Mouse (Mus musculus): ENCODE measurements around the gene Sec14l2. TPM values are rescaled to one million over a fixed set of nuclear protein-coding genes. Genes with fewer than 3 reads are reported as not detected.

Sec14l2 gene
- total RNA-seq, 1 experiment from 2014 or later: 3.7 TPM

DNA sequence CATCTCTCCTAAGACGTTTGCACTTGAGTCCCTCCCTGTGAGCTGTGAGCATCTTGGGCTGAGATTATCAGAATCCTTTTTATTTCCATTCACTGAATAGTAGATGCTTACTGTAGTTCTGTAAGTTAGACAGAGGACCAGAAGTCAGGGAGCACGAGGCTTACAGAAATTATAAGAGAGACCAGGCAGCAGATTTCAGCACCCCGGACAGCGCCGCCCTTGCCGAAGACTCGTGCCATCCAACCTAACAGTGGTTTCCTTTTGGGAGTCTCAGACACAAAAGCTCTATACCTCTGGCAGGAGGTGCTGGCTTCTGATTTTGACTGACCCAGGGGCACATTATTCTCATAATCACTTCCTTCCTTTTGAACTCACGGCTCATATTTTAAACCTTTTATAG, 46.6 kb downstream of the Sec14l2 start:
- ATAC-seq (replicated peaks; ENCODE audit: low read depth, poor library complexity, severe bottlenecking): 0 out of 2 replicates have a peak, but pooled peaks have one; percentile 60

DNA sequence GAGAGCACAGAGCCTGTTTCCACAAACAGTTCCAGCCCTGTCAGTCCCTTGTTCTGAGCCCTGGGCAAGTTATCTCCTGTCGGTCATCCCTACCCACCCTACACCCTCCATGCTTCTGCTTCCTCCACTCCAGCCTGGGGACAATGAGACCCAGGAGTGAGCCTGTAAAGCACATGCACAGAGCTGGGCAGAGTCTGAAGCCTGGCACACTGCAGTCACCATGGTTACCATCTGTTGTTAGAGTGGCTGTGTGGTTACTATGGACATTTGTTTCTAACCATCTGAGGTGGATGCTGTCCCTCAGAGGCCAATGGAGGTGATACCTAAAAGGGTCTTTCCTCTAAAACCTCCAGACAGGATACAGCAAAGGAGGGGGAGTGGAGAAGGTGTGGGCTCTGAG, 53.6 kb downstream of the Sec14l2 start:
- ATAC-seq (replicated peaks; ENCODE audit: low read depth, poor library complexity, severe bottlenecking): no peak

DNA sequence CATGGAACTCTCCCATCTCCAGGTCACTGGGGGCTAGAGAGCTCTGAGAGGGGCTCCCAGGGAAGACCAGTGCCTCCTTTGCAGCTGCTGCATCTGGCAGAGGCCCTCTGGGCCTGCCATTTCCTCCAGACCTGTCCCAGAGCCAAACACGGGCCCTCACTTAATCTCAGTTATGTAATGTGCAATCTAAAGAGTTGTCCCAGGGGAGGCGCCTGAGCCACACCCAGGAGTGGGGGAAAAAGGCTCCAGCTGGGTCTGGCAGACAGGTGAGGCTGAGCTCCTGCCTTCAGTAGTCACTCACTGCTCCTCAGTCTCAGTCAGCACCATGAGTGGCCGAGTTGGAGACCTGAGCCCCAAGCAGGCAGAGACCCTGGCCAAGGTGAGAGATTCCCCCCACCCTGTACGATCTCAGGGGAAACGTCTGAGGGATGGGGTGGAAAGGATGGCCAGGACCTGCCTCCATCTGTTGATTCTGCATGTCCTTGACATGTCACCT, 58.5 kb downstream of the Sec14l2 start, which contains the start of gene Sec14l3:
Sec14l3 (plus strand) TSS at position 215 of the 496 bp plus-strand sequence.
- no peak for ATAC-seq (replicated peaks; ENCODE audit: low read depth, poor library complexity, severe bottlenecking)

DNA sequence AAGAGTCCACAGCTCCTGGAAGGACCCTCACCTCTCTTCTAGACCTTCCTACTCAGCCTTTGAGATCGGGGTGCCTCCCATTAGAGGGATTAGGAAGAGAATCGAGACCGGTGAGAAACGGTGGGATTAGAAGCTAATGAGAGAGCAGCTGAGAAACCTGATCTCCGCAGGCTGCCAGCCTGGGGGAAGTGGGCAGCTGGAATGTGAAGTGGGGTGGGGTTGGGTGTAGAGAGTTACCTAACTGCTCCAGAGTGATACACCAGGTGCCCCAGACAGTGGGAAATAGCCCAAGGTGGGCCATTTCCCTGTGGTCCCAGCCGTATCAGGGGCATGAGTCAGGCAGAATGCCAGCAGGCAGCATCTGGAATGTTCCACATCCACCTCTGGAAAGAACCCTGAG, 60.2 kb downstream of the Sec14l2 start:
- no peak for ATAC-seq (replicated peaks; ENCODE audit: low read depth, poor library complexity, severe bottlenecking)

DNA sequence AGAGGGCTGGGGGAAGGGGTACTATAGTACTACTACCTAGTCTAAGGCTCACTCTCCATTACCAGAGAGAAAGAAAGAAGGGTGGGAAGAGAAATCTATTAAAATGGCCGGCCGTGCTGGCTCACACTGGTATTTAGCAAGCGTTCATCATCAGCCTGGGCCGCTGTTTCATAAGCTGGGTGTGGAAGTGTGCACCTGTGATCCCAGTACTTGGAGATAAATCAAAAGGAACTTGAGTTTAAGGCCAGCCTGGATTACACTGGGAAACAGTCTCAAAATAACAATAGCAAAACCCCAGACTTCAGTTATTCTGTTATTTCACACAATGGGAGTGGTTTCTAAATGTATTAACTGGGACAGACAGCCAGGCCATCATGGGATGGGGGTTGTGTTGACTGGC, 60.7 kb downstream of the Sec14l2 start:
- no peak for ATAC-seq (replicated peaks; ENCODE audit: low read depth, poor library complexity, severe bottlenecking)

DNA sequence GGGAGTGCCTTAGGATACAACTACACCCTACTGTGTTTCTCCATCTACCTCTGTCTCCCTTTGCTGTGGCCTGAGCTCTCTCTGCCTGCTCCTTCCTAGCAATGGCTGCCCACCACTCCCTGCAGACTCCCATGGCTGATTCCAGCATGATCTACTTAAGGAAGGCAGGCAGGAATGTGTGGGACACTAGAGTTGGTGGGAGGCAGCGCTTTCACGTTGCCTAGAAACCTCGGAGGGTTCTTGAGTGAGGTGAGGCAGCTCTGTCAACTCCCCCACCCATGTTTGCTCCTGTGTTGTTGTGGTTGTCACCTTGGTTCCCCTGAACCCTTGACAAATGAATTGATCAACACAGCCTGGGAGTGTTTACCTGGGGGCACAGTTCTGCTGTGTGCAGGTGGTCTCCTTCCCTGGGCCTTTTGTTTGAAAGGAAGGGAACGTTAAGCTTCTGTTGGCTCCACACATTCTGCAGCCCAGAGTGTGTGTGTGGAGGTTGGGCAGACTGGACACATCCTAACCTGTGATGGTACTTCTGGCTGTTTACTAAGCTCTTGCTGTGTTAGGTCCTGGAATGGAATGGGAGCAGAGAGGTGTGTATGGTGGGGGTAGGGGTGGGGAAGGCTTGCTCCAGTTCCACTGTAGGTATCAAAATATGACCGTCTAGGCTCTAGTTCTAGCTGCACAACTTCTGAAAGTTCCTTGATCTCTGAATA, 62.2 kb downstream of the Sec14l2 start:
- no peak for ATAC-seq (replicated peaks; ENCODE audit: low read depth, poor library complexity, severe bottlenecking)

DNA sequence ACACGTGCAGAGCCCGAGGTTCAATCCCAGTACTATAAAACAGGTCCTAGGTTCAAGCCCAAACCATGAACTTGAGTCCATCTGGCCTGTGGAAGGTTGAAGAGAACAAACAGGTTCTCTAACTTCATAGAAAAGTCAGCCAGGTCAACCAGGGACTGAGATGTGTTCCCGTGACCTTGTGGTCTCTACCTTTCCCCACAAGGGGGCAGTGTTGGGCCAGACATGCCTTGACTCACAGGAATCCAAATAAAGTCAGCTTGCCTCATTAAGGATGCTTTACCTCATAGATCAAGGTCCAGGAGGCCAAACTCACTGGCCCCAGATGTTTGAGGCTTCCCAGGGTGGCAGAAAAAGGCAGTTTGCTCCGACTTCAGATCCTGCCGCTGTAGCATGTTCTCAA, 69.6 kb downstream of the Sec14l2 start:
- ATAC-seq (replicated peaks; ENCODE audit: low read depth, poor library complexity, severe bottlenecking): peak; percentile 79

DNA sequence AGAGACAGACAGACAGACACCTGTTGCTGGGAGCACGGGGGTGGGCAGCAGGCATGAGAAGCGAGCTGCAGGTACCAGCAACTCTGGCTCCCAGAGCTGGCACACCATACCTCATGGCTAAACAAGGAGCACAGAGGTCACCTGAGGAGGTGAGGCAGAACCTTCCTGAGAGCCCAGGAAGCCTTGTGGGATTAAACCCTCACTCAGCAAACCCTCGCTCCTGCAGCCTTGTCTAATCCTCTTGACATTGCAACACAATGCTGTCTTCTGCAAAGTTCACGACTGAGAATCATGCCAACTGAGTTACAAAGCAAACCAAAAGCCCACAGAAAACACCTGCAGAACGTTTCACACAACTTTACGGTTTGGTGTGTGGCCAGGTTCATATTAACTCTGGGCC, 74.8 kb downstream of the Sec14l2 start:
- no peak for ATAC-seq (replicated peaks; ENCODE audit: low read depth, poor library complexity, severe bottlenecking)

DNA sequence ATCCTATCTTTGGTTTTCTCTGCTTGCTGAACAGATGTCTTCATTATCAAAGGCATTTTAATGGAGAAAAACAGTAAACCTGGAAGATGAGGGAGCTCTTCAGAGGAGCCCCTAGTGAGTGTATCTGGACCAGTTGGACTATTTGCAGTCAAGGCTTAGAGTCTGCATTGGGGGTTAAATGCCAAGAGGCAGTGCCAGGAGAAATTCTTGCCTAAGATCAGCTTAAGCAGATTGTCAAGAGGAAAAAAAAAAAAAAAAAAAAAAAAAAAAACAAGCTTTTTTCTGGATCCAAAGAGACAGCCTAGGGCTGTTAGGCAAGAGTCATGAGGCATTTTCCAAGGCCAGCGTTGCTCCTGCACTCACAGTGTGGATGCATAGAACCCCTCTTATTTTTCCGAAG, 75.4 kb downstream of the Sec14l2 start:
- ATAC-seq (replicated peaks; ENCODE audit: low read depth, poor library complexity, severe bottlenecking): no peak

Other genes starting within 250 kb of the Sec14l2 start
- not detected in 2 replicates for gene 4921536K21Rik, start 228.3 kb downstream of the Sec14l2 start, total RNA-seq (2017)
- gene Dusp18, start 228.2 kb downstream of the Sec14l2 start, total RNA-seq (2017): 0.29 and 0.69 TPM in 2 replicates
- gene Slc35e4, start 208.8 kb downstream of the Sec14l2 start, total RNA-seq (2017): 1.3 and 2.6 TPM in 2 replicates
- 13.3 and 14.8 TPM in 2 replicates for gene Tcn2, start 191.3 kb downstream of the Sec14l2 start, total RNA-seq (2017)
- gene Pes1, start 159.4 kb downstream of the Sec14l2 start, total RNA-seq (2017): 140 and 247 TPM in 2 replicates
- gene 4930556J24Rik, start 146.6 kb downstream of the Sec14l2 start, total RNA-seq (2017): not detected in 2 replicates
- gene Gal3st1, start 139.8 kb downstream of the Sec14l2 start, total RNA-seq (2017): 1.0 TPM in 1 of 2 replicates, not detected in the other
- not detected in 2 replicates for gene Sec14l4, start 92.0 kb downstream of the Sec14l2 start, total RNA-seq (2017)
- not detected in 2 replicates for gene Sec14l3, start 58.6 kb downstream of the Sec14l2 start, total RNA-seq (2017)
- gene Mtfp1, start 28.0 kb downstream of the Sec14l2 start, total RNA-seq (2017): 10.7 and 16.0 TPM in 2 replicates
- gene Rnf215, start 11.8 kb upstream of the Sec14l2 start, total RNA-seq (2017): 8.7 and 11.5 TPM in 2 replicates
- 2.1 TPM in 2 replicates for gene Ccdc157, start 36.9 kb upstream of the Sec14l2 start, total RNA-seq (2017)
- gene Sf3a1, start 36.9 kb upstream of the Sec14l2 start, total RNA-seq (2017): 47.1 and 54.6 TPM in 2 replicates
- 4.7 and 6.3 TPM in 2 replicates for gene Tbc1d10a, start 63.4 kb upstream of the Sec14l2 start, total RNA-seq (2017)
- 0.50 and 4.6 TPM in 2 replicates for gene Castor1, start 94.8 kb upstream of the Sec14l2 start, total RNA-seq (2017)
- 15.7 and 16.1 TPM in 2 replicates for gene Osm, start 113.0 kb upstream of the Sec14l2 start, total RNA-seq (2017)
- gene Lif, start 134.1 kb upstream of the Sec14l2 start, total RNA-seq (2017): 0.63 and 1.1 TPM in 2 replicates